Mouse (Mus musculus) left cerebral cortex, adult 2 months (tissue): Measurements from ENCODE around the gene Gm45837. TPM values are rescaled to one million over a fixed set of nuclear protein-coding genes. Genes with fewer than 3 reads are reported as not detected.

ENCODE experiments used
- DNase-seq, 2 experiments: peaks; one replicate each; pipeline ENCODE4 v3.0.0; 2021 to 2022; ENCODE audit warnings: low spot score in 2 of 2, mixed read lengths in 1 of 2; ENCODE audit errors: extremely low spot score in 1 of 2
- H3K27ac ChIP-seq: fragments of 200-600 bp; 2 replicates; pipeline ENCODE4 v1.8.1; 2022
- H3K4me3 ChIP-seq: fragments of 200-600 bp; 2 replicates; pipeline ENCODE4 v1.8.1; 2022
- CTCF ChIP-seq: fragments of 200-600 bp; IDR thresholded peaks from 2 replicates; pipeline ENCODE4 v1.8.1; 2022; ENCODE audit warnings: antibody characterized with exemption, mild to moderate bottlenecking, moderate library complexity
- intact Hi-C: fragments of 180-260 bp; cut with DNase I; formaldehyde crosslinking; loops from one replicate; pipeline ENCODE4 v1.15.1; 2025
- total RNA-seq, 2 experiments: library from RNA; stranded (reverse); gene quantifications; 2 replicates each; pipeline ENCODE4 v1.2.3; 2021

Gm45837 gene
- total RNA-seq, 2 experiments from 2014 or later = 1.6 to 3.4 TPM

DNA sequence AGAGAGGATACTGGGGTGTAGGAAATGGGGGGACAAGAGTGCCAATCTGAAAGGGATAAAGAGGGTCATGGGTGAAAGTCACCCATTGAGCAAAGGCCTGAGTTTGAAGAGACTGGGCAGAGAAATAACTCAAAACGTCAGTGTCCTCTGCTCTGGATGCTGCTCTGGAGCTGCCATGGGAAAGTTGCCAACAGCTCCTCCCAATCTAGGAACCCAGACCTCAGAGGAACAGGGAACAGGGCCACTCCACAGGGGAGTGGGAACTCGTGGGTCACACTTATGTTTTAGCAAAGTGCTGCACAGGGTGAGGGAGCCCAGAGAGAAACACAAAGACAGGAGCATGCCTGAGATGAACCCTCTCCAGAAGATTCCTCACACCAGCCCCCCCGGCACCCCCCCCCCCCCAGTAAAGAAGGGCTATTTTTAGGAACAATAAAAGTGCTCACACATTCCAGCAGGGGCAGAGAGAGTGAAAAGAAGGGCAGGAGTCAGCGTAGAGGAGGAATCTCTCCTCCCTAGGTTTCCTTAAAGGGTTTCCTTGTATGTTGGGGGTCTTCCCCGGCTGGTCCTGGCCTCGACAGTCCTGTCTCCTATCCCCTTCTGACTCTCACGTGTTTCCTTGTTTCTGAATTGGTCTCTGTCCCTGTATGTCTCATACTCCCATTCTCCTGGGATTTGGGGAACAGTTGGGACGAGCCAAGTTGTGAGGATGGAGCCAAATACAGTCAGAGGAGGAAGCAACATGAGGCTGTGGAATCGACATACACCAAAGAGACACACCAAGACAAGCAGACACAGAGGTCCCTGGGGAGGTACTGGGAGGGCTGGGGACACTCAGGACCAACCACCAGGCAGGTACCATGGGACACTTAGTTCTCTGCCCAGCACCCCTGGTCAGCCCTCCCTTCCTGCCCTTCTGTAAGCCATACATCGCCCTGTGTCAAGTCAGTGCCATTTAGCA is 62.2 kb downstream of the Gm45837 start:
- intact Hi-C loops = no loop called here

DNA sequence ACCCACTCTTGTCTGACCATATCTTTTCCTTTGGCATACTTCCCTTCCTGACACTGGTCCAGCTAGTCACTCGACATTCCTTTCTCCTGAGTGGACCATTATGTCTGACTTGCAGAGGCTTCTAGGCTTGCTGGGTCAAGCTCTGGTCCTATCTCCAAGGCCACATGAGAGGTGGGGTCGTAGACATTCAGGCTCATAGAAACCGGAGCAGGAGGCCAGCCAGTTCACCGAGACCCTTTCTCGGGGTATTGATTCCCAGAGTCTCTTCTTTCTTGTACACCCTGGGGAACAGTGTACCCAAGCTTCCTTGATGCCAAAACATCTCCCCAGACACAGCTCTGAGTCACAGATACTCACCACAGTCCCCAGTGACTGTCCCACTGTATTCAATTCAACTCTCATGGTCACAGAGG is 63.7 kb downstream of the Gm45837 start:
- DNase-seq = no peak
- Histone ChIP-seq H3K4me3 (no peak overlapping the region), H3K27ac (peak overlapping the region; percentile 60)
- intact Hi-C loops = no loop called here
- no peak for TF ChIP-seq CTCF

More for the DNA sequence above, 62.2 kb downstream of the Gm45837 start:
- no peak for TF ChIP-seq CTCF
- Histone ChIP-seq H3K4me3 (no peak overlapping the region), H3K27ac (peak overlapping the region; percentile 66)
- DNase-seq = no peak

DNA sequence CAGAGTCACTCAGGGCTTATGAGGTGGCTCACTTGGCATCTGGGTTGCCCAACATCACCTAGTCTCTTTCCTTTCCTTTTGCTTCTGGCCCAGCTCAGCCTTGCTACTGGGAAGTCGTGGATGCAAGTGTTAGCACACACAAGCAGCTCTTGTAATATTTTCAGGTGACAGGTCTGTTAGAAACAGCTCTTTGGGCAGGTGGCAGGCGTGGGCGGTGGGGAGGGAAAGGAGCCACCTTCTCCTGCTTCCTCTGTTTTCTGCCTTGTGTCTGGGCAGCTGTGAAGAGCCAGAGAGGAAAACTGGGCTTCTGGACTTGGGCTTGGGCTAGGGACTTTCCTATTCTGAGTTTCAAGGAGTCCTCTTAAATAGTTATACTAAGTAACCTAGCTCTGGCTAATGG is 65.3 kb downstream of the Gm45837 start:
- no peak for TF ChIP-seq CTCF
- H3K4me3 ChIP-seq = no peak overlapping the region
- peak overlapping the region; percentile 60 for H3K27ac ChIP-seq
- DNase-seq = no peak
- intact Hi-C loops = no loop called here

DNA sequence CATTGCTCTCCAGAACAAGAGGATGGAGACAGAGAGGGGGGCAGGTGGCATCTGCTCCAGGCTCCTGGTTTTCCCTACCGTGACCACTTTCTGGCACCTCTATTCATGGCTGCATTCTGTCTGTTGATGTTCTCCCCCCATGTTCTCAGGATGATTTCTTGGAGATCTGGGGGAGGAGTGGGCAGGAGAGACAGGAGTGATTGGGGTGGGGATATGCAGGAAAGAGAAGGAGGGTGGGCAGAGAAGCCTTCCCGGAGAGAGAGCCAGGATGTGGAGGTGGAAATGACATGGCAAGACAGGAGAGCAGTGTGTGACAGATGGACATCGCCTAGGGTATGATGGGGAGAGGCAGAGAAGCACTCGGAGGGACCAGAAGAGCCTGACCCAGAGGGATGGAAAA is 65.8 kb downstream of the Gm45837 start:
- no peak overlapping the region for H3K4me3 ChIP-seq
- no peak for TF ChIP-seq CTCF
- DNase-seq = no peak
- intact Hi-C loops = no loop called here
- H3K27ac ChIP-seq = peak overlapping the region; percentile 60

DNA sequence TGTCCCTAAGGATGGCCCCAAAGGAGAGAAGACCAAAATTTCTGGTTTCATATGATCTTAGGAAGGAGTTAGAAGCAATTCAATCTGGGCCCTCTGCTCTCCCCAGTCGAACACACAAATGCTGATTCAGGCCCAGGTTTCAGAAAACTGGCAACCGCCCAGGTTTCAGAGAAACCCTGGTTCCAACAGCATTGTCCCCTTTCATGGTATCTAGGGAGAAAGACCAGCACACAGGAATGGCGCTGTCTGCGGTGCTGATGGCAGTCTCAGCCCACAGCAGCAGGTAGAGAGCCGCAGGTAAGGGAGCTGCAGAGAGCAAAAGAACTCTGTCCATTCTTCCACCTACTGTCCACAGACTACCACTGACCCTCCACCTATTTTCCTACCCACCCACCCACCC is 66.5 kb downstream of the Gm45837 start:
- no peak for TF ChIP-seq CTCF
- no peak for DNase-seq
- no peak overlapping the region for H3K4me3 ChIP-seq
- intact Hi-C loops = no loop called here
- peak overlapping the region; percentile 60 for H3K27ac ChIP-seq

DNA sequence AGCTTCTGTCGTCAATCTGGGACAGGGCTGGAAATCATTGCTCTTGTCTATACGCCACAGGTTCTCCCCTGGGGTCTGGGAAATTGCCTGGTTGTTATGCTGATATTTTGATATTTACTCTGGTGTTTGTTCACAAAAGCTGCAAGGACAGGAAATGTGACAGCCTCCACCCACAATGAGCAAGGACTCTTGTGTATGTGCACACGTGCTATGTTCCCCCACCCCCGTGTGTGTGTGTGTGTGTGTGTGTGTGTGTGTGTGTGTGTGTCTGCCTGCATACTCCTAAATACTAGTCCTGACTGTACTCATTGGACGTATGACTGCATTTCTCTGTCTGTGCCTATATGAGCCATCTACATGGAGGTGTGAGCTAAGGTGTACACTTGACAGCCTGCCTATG is 67.4 kb downstream of the Gm45837 start:
- TF ChIP-seq CTCF = no peak
- Histone ChIP-seq H3K4me3 (no peak overlapping the region), H3K27ac (no peak overlapping the region; the same call in 1 of the 2 replicates)
- intact Hi-C loops = no loop called here
- DNase-seq = no peak

DNA sequence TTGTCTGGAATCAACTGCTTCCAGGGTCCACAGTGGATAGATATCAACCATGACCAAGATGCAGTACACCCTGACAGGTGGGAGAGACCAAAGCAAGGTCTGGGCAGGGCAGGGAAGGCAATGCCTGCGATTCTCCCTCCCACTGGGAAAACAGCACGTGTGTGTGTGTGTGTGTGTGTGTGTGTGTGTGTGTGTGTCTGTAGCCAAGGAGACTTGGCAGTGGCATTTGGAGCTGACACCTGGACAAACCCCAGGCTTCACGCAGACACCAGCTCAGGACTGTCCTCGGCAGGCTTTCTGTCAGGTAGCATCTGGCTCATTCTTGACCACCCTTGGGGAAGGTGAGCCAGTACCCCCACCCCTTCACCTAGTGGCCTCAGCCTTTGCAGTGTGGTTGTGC is 69.2 kb downstream of the Gm45837 start:
- TF ChIP-seq CTCF = no peak
- Histone ChIP-seq H3K27ac (peak overlapping the region; percentile 19; the same call in 1 of the 2 replicates), H3K4me3 (no peak overlapping the region)
- intact Hi-C loops = no loop called here
- DNase-seq = no peak

DNA sequence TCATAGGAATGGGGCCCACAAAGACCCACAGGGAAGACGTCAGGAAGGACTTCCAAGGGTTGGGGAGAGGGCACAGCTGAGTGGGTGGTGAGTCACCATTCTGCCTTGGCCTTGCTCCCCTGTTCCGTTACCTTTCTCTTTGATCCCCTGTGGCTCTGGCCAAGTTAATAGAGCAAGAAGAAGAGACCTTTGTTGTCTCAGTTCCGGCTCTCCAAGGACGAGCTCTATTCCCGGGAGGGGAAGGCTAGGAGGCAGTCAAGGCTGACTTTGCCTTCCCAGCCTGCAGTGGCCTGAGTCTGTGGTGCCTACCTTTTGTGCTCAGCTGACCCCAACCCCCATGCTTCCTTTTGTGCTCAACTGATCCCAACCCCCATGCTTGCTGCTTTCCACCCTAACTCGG is 70.0 kb downstream of the Gm45837 start:
- intact Hi-C loops = no loop called here
- no peak for TF ChIP-seq CTCF
- no peak for DNase-seq
- Histone ChIP-seq H3K27ac (peak overlapping the region; percentile 74; the same call in 1 of the 2 replicates), H3K4me3 (no peak overlapping the region)

DNA sequence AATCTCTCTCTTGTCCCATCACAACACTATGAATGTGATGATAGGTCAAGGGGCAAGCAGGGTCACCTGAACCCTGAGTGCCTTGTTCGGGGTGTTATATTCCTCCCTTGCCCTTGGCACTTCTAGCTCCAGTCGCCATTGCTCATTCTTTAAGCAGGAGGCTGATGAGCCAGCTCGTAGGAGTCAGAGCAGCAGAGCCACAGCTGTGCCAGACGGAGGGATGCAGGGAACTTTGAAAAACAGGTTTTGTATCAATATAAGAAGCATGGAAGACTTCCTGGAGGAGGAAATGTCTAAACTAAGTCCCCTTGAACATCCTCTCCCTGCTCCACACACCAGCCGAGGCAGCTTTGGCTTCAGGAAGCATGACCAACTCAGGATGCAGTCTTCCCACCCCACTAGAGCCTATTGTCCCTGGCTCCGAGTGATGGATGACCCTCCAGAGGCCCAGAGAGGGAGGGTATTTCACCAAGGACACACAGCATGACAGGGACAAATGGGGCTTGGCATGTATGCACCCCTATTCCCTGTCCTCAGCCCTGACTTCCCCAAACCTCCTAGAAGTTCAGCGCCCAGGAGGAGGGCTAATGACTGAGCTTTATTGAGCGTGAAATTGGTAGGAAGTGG is 71.3 kb downstream of the Gm45837 start:
- intact Hi-C loops = loop anchor here (2.0 kb wide), 1 partner anchor 31 kb away; no protein-coding TSS in a partner anchor
- no peak for DNase-seq
- Histone ChIP-seq H3K27ac (peak overlapping the region; percentile 74), H3K4me3 (no peak overlapping the region)
- TF ChIP-seq CTCF = no peak

DNA sequence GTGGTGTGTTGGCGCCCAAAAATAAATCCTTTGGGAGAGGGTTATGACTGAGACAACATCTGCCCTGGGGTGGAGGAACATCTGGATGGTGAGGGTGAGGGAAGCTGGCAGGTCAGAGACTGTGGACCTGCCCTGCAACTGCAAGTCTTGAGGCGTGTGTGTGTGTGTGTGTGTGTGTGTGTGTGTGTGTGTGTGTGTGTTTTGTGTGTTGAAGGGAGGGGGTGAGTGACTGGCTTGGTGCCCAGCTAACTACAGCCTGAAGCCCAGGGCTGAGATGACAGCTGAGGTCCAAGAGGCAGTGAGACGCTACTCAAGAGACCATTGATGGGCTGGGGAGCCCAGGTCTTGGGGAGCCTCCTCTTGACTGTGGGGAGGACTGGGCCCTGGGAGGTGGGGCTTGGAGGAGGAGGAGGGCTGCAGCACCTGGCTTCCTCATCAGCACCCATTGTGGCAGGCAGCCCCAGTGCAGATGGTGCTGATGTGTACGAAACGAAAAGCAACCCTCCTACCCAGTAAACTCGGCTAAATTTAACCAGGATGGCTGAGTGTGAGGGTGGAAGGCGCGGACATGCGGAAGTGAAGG is 71.9 kb downstream of the Gm45837 start:
- peak; percentile 48 to 62 for DNase-seq
- H3K4me3 ChIP-seq = no peak overlapping the region
- peak overlapping the region; percentile 79 for H3K27ac ChIP-seq
- no peak for TF ChIP-seq CTCF
- intact Hi-C loops = loop anchor here (2.0 kb wide), 1 partner anchor 32 kb away; no protein-coding TSS in a partner anchor

DNA sequence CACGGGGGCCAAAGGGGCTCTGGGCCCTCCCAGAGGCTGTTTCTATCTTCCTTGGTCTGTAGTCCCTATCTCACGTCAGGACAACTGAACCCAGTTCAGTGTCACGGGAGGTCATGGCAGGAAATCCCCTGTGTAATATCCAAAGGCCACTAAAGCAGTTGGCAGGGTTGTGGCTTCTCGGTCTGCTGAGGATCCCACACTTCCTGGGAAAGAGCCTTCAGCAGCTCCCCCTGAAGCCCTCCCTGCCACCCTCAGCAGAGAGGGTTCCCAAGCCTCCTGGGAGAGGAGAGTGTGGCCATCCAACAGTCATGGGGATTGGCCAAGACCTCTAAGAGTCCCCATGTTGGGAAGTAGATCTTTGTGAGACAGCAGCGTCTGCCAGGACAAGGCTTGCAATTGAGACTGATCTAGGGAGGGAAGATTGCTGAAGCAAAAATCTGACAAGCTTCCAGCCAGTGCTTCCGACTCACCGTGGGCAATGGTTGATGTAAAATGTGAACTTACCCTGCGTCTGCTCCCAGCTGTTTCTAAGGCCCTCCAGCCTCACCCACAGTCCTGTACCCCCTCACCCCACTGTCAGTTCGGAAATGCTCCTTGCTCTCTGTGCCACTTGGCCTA is 72.9 kb downstream of the Gm45837 start:
- H3K27ac ChIP-seq = peak overlapping the region; percentile 79
- no peak overlapping the region for H3K4me3 ChIP-seq
- no peak for TF ChIP-seq CTCF
- intact Hi-C loops = loop anchor here (2.0 kb wide), 1 partner anchor 33 kb away; no protein-coding TSS in a partner anchor
- no peak for DNase-seq
